Mouse (Mus musculus) forebrain, postnatal 0 days (tissue): Measurements from ENCODE around the gene Card11. TPM values are rescaled to one million over a fixed set of nuclear protein-coding genes. Genes with fewer than 3 reads are reported as not detected.

Experiments
- ATAC-seq: fragments of 200-750 bp; cut with Nextera tagmentation; 2 replicates; pipeline ENCODE4 v1.8.0; 2017; ENCODE audit warnings: mild to moderate bottlenecking, moderate library complexity
- DNase-seq: peaks from one replicate; pipeline ENCODE4 v3.0.0-alpha.2; 2015
- H3K27ac ChIP-seq: fragments of 300-500 bp; sonication (generic); 2 replicates; pipeline ENCODE4 v1.5.1; 2014; ENCODE audit warnings: low read depth, mild to moderate bottlenecking, antibody characterized with exemption, low read length, moderate library complexity, mixed read lengths
- H3K27me3 ChIP-seq: fragments of 300-500 bp; sonication (generic); 2 replicates; pipeline ENCODE4 v1.6.1; 2014; ENCODE audit warnings: mild to moderate bottlenecking, low read length, mixed read lengths; ENCODE audit not compliant: insufficient read depth
- H3K36me3 ChIP-seq: fragments of 300-500 bp; sonication (generic); 2 replicates; pipeline ENCODE4 v1.6.1; 2014; ENCODE audit warnings: mild to moderate bottlenecking, moderate library complexity; ENCODE audit not compliant: insufficient read depth
- H3K4me1 ChIP-seq: fragments of 300-500 bp; sonication (generic); 2 replicates; pipeline ENCODE4 v1.6.1; 2014; ENCODE audit warnings: antibody characterized with exemption; ENCODE audit not compliant: insufficient read depth
- H3K4me2 ChIP-seq: fragments of 300-500 bp; sonication (generic); 2 replicates; pipeline ENCODE4 v1.6.1; 2014; ENCODE audit warnings: low read depth, mild to moderate bottlenecking, moderate library complexity
- H3K4me3 ChIP-seq: fragments of 300-500 bp; sonication (generic); 2 replicates; pipeline ENCODE4 v1.5.1; 2014; ENCODE audit warnings: low read depth, low read length, mixed read lengths
- H3K9ac ChIP-seq: fragments of 300-500 bp; sonication (generic); 2 replicates; pipeline ENCODE4 v1.6.1; 2014; ENCODE audit warnings: mild to moderate bottlenecking
- H3K9me3 ChIP-seq: fragments of 300-500 bp; sonication (generic); 2 replicates; pipeline ENCODE4 v1.6.1; 2016; ENCODE audit warnings: low read length
- CTCF ChIP-seq: sonication (generic); IDR thresholded peaks from 2 replicates; pipeline ENCODE4 v1.5.1; 2016; ENCODE audit warnings: antibody characterized with exemption, control low read depth, low read depth
- WGBS: fragments of 180-500 bp; shearing (Covaris S2); extraction: QIAGEN DNeasy Blood & Tissue Kit; methylation state at CpG from one replicate; pipeline ENCODE4 v1.1.7; 2014; 5-methylcytosine and 5-hydroxymethylcytosine counted together
- polyA plus RNA-seq: library from polyadenylated mRNA; unstranded; fragments of >200 nt; fragmentation: Nextera tagmentation; extraction: Ambion mirVana; gene quantifications from 2 replicates; pipeline ENCODE4 v1.2.1, GENCODE M21; 2015
- total RNA-seq: library from RNA; depleted of rRNA; stranded (reverse); fragments of >200 nt; gene quantifications from 2 replicates; pipeline ENCODE4 v1.2.3, GENCODE M21; 2014

Card11 gene
- total and polyA plus RNA-seq, 2 experiments from 2014 or later: not detected

DNA sequence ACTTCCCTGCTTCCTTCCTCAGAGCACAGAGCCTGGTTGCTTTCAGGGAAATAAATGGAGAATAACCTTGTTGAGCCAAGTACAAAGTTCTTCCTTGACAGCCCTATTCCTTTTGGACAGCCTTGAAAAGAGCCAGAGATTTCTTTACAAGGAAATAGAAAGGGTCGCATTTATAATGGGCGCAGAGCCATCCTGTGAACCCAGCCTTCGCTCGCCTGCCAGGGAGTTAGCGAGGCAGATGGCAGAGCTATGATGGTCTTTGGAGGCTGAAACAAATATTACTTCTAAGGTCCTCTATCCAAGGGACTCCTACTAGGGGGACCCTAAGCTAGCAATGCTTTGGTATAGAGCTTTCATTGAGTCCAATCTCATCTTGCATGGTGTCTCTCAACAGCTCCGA is 35.0 kb upstream of the Card11 start:
- WGBS: 42% methylated on average over 6 of the region's 6 CpGs
- DNase-seq: no peak
- H3K4me3 ChIP-seq: no peak overlapping the region
- TF ChIP-seq CTCF: no peak
- H3K27me3 ChIP-seq: no peaks in the 10 kb centered on the region
- H3K36me3 ChIP-seq: no peaks in the 10 kb centered on the region
- no peaks in the 10 kb centered on the region for H3K4me1 ChIP-seq
- ATAC-seq: 0 out of 2 replicates have a peak, but pooled peaks have one; percentile 29
- no peaks in the 10 kb centered on the region for H3K9me3 ChIP-seq
- no peak overlapping the region for H3K9ac ChIP-seq
- H3K27ac ChIP-seq: no peak overlapping the region
- H3K4me2 ChIP-seq: no peak overlapping the region

DNA sequence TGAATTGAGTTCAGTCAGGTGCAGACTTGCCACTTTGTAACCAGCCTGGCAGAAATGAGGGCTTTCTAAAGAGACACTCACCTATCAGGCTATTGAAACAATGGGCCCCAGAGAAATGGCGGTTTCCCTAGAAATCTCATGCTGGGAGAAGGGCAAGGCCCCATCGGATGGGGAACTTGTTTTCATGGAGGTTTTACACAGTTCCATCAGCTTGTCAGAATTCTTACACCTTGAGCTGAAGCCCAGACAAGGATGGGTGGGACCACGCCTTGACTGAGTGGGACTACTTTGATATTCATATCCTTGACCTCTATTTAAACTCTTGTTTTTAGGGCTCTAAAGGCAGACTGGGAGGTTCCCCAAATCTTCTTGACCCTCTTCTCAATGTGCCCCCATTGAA is 33.9 kb upstream of the Card11 start:
- DNase-seq (no peak), ATAC-seq (no peak)
- Histone ChIP-seq H3K36me3 (no peaks in the 10 kb centered on the region), H3K27me3 (no peaks in the 10 kb centered on the region), H3K9ac (no peak overlapping the region), H3K9me3 (no peaks in the 10 kb centered on the region), H3K4me2 (no peak overlapping the region), H3K27ac (no peak overlapping the region), H3K4me1 (no peaks in the 10 kb centered on the region), H3K4me3 (no peak overlapping the region)
- WGBS: 78% methylated on average over 3 of the region's 3 CpGs
- no peak for TF ChIP-seq CTCF

DNA sequence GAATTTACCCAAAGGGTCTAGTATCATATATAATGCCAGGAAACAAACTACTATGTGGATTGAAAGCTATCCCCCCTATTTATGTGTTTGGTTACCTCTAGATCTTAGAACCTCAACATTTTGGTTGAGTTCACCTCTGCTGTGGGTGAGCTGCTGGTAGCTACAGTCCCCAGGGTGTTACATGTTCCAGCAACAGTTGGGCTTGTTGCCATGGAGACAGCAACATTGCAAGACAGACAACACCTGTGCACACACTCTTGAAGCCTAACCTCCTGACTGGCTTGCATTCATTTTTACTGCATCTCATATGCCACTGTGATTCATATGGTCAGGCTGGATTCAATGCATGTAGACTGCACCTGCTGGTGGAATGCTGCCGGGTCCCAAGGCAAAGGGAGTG is 32.6 kb upstream of the Card11 start:
- H3K27ac ChIP-seq: no peak overlapping the region
- 92% methylated on average over 1 of the region's 1 CpGs for WGBS
- TF ChIP-seq CTCF: no peak
- no peaks in the 10 kb centered on the region for H3K9me3 ChIP-seq
- no peak overlapping the region for H3K4me2 ChIP-seq
- no peaks in the 10 kb centered on the region for H3K27me3 ChIP-seq
- no peaks in the 10 kb centered on the region for H3K36me3 ChIP-seq
- H3K4me3 ChIP-seq: no peak overlapping the region
- no peak overlapping the region for H3K9ac ChIP-seq
- DNase-seq (no peak), ATAC-seq (no peak)
- no peaks in the 10 kb centered on the region for H3K4me1 ChIP-seq

GRCm38 (mm10) chr5:141029364-141029763 is 29.0 kb upstream of the Card11 start:
- H3K36me3 ChIP-seq: no peaks in the 10 kb centered on the region
- H3K9me3 ChIP-seq: no peaks in the 10 kb centered on the region
- no peak overlapping the region for H3K9ac ChIP-seq
- H3K4me3 ChIP-seq: no peak overlapping the region
- no peak for ATAC-seq
- DNase-seq: peak; percentile 34
- no peak for TF ChIP-seq CTCF
- no peak overlapping the region for H3K4me2 ChIP-seq
- no peaks in the 10 kb centered on the region for H3K4me1 ChIP-seq
- 87% methylated on average over 2 of the region's 2 CpGs for WGBS
- H3K27me3 ChIP-seq: no peaks in the 10 kb centered on the region
- no peak overlapping the region for H3K27ac ChIP-seq

- peaks cover 7% of the 10 kb centered on the region; the same call in 1 of the 2 replicates for H3K9me3 ChIP-seq
- ATAC-seq (no peak), DNase-seq (no peak)
- no peak overlapping the region for H3K9ac ChIP-seq
- no peak overlapping the region for H3K27ac ChIP-seq
- no peak overlapping the region for H3K4me2 ChIP-seq
- H3K4me3 ChIP-seq: no peak overlapping the region
- no peaks in the 10 kb centered on the region for H3K36me3 ChIP-seq
- TF ChIP-seq CTCF: no peak
- no peaks in the 10 kb centered on the region for H3K4me1 ChIP-seq
- no peaks in the 10 kb centered on the region for H3K27me3 ChIP-seq
- WGBS: 88% methylated on average over 3 of the region's 3 CpGs
These were observed 25.3 kb upstream of the Card11 start for GRCm38 (mm10) chr5:141025635-141026034.

- no peak for ATAC-seq
- no peak for DNase-seq
- Histone ChIP-seq H3K9me3 (peaks cover 7% of the 10 kb centered on the region; the same call in 1 of the 2 replicates), H3K4me1 (no peaks in the 10 kb centered on the region), H3K9ac (no peak overlapping the region), H3K27ac (no peak overlapping the region), H3K36me3 (no peaks in the 10 kb centered on the region), H3K4me2 (no peak overlapping the region), H3K27me3 (no peaks in the 10 kb centered on the region), H3K4me3 (no peak overlapping the region)
- TF ChIP-seq CTCF: peak; percentile 47
- WGBS: 67% methylated on average over 5 of the region's 5 CpGs
These were observed 24.1 kb upstream of the Card11 start for GRCm38 (mm10) chr5:141024435-141024834.

GRCm38 (mm10) chr5:141017927-141018700 is 17.7 kb upstream of the Card11 start:
- Histone ChIP-seq H3K4me2 (no peak overlapping the region), H3K9ac (no peak overlapping the region), H3K9me3 (peaks cover 7% of the 10 kb centered on the region; the same call in 1 of the 2 replicates), H3K4me3 (no peak overlapping the region), H3K4me1 (no peaks in the 10 kb centered on the region), H3K27ac (no peak overlapping the region), H3K27me3 (no peaks in the 10 kb centered on the region), H3K36me3 (no peaks in the 10 kb centered on the region)
- no peak for ATAC-seq
- 80% methylated on average over 1 of the region's 2 CpGs for WGBS
- TF ChIP-seq CTCF: no peak
- DNase-seq: no peak
